Mouse (Mus musculus) spleen, adult 2 months (tissue): ENCODE results near the gene Anapc11. TPM values are rescaled to one million over a fixed set of nuclear protein-coding genes. Genes with fewer than 3 reads are reported as not detected.
A peak's percentile ranks its signal among the peaks of the same experiment; 100 is the strongest.

ENCODE experiments used
- DNase-seq, 2 experiments: peaks; one replicate each; pipeline versions ENCODE4 v3.0.0 to v3.0.0-alpha.2; 2012 to 2021; ENCODE audit warnings: low spot score in 2 of 2, low read depth in 1 of 2
- H3K27ac ChIP-seq: fragments of 200-500 bp; 2 replicates; pipeline ENCODE4 v1.5.1; 2012; ENCODE audit warnings: low read length, inconsistent platforms; ENCODE audit not compliant: insufficient read depth
- H3K27me3 ChIP-seq: fragments of 200-500 bp; 2 replicates; pipeline ENCODE4 v1.6.1; 2012; ENCODE audit warnings: mild to moderate bottlenecking, moderate library complexity, low read length, inconsistent platforms; ENCODE audit not compliant: control insufficient read depth, insufficient read depth
- H3K36me3 ChIP-seq: fragments of 200-500 bp; 2 replicates; pipeline ENCODE4 v1.6.1; 2012; ENCODE audit warnings: mild to moderate bottlenecking, low read length, inconsistent platforms; ENCODE audit not compliant: control insufficient read depth, insufficient read depth
- H3K4me1 ChIP-seq: fragments of 200-500 bp; 2 replicates; pipeline ENCODE4 v1.6.1; 2011; ENCODE audit warnings: inconsistent platforms; ENCODE audit not compliant: control insufficient read depth, insufficient read depth, insufficient read length
- H3K4me3 ChIP-seq: fragments of 200-500 bp; 2 replicates; pipeline ENCODE4 v1.5.1; 2011; ENCODE audit warnings: mild to moderate bottlenecking, inconsistent platforms; ENCODE audit not compliant: insufficient read depth, insufficient read length; ENCODE audit errors: extremely low read depth
- CTCF ChIP-seq: fragments of 200-500 bp; IDR thresholded peaks from 2 replicates; pipeline ENCODE4 v1.5.1; 2011; ENCODE audit warnings: mild to moderate bottlenecking, inconsistent platforms; ENCODE audit not compliant: insufficient read depth, insufficient read length, insufficient replicate concordance; ENCODE audit errors: extremely low read depth
- POLR2A ChIP-seq: fragments of 200-500 bp; IDR thresholded peaks from 2 replicates; pipeline ENCODE4 v1.6.1; 2011; ENCODE audit warnings: low read depth, low read length, inconsistent platforms
- WGBS: fragments of 180-500 bp; shearing (Covaris S2); methylation state at CpG from one replicate; pipeline ENCODE4 v1.1.7; 2018; 5-methylcytosine and 5-hydroxymethylcytosine counted together
- polyA plus RNA-seq: library from polyadenylated mRNA; depleted of rRNA; stranded (reverse); fragments of >200 nt; gene quantifications from 2 replicates; pipeline ENCODE4 v1.2.3, GENCODE M21; 2012

Gene Anapc11
- polyA plus RNA-seq, 1 experiment, result 80.1 TPM

GRCm38 (mm10) chr11:120583937-120584336 lies 14.3 kb upstream of the Anapc11 start:
- Histone ChIP-seq H3K4me1 (peaks cover 17% of the 10 kb centered on the region; the same call in 1 of the 2 replicates), H3K4me3 (no peak overlapping the region), H3K27me3 (no peaks in the 10 kb centered on the region), H3K27ac (no peak overlapping the region), H3K36me3 (peaks cover 14% of the 10 kb centered on the region)
- no peak for DNase-seq
- TF ChIP-seq CTCF (no peak), POLR2A (no peak)
- 95% methylated on average over 1 of the region's 1 CpGs for WGBS

DNA sequence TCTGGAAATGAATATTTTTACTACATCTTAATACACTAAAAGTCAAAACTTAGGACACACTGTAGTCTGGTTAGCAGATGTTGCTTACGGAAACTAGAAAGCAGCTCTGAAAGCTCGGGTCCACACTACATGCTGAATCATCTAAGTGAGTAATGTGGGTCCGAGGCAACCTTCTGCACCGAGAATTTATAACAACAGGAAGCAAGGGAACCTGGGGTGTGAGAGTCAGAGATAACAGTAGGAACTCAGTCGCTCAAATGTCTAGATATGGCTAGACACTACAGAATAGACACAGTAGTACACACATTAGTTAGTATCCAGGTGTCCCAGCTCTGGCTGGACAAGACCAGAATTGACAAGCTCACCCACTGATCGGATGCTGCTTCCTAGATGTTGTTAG lies 9.7 kb upstream of the Anapc11 start:
- Histone ChIP-seq H3K27me3 (no peaks in the 10 kb centered on the region), H3K27ac (no peak overlapping the region), H3K36me3 (peaks cover 17% of the 10 kb centered on the region), H3K4me3 (no peak overlapping the region), H3K4me1 (no peaks in the 10 kb centered on the region)
- no peak for TF ChIP-seq POLR2A
- TF ChIP-seq CTCF, result no peak
- WGBS, result 62% methylated on average over 6 of the region's 6 CpGs
- no peak for DNase-seq

DNA sequence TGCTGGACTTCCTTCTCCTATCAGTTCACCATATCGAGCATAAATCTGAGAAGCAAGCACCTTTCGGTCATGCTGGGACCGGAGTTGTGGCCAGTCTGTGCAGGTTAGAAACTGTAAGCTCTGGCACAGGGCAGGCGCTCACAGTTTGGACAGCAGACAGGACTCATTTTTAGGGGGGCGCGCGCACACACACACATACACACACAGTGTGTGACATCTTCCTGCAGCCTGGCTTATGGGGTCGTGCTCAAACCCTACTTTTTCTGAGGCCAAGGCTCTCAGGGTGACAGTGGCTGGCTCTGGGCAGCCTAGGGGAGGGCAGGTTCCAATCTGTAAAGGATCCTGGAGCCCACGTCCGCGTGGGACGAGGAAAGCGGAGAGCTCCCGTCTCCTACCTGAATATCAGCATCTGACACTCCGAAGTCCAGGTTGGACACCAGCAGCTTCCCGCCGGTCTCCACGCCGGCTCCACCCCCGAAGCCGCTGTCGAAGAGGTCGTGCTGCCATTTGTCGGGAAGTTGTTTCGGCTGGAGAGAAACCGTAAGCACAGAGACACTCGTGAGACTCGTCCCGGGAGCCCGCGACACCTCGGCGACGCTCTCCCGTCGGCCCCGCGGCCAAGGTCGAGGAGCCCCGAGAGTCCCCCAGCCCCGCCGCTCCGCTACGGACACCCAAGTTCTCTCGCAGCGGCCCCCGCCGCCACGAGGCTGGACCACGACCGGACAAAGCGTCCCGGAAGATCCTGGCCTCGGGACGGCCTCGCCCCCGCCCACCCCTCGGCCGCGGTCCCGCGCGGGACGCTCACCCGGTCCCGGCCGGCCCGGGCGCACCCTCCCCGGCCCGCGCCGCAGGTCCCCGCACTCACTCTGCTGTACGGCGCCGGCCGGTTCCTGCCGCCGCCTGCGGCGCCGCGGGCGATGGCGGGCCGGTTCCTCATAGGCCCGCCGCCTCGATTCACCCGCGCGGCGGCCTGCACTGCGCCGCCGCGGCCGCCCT lies 683 bp upstream of the Anapc11 start:
- Histone ChIP-seq H3K4me1 (peaks cover 17% of the 10 kb centered on the region), H3K36me3 (peaks cover 31% of the 10 kb centered on the region), H3K4me3 (peak overlapping the region; percentile 84), H3K27ac (peak overlapping the region; percentile 71), H3K27me3 (no peaks in the 10 kb centered on the region)
- no peak for DNase-seq
- 4% methylated on average over 97 of the region's 99 CpGs for WGBS
- no peak for TF ChIP-seq POLR2A
- TF ChIP-seq CTCF, result no peak

- TF ChIP-seq CTCF (no peak), POLR2A (no peak)
- Histone ChIP-seq H3K4me1 (peaks cover 17% of the 10 kb centered on the region), H3K36me3 (peaks cover 24% of the 10 kb centered on the region), H3K27ac (peak overlapping the region; percentile 84), H3K27me3 (no peaks in the 10 kb centered on the region), H3K4me3 (peak overlapping the region; percentile 84)
- DNase-seq, result no peak
- WGBS, result 53% methylated on average over 17 of the region's 17 CpGs
Measured at GRCm38 (mm10) chr11:120598990-120599549, 849 bp downstream of the Anapc11 start.

- DNase-seq, result no peak
- no peak overlapping the region for H3K4me3 ChIP-seq
- 25% methylated on average over 3 of the region's 3 CpGs for WGBS
- H3K27ac ChIP-seq, result no peak overlapping the region
- peaks cover 17% of the 10 kb centered on the region for H3K4me1 ChIP-seq
- no peaks in the 10 kb centered on the region for H3K27me3 ChIP-seq
- TF ChIP-seq POLR2A, result no peak
- TF ChIP-seq CTCF, result no peak
- H3K36me3 ChIP-seq, result peaks cover 17% of the 10 kb centered on the region
Measured at GRCm38 (mm10) chr11:120600716-120601115, 2.5 kb downstream of the Anapc11 start.

- WGBS, result 89% methylated on average over 2 of the region's 2 CpGs
- no peak overlapping the region for H3K4me3 ChIP-seq
- no peak overlapping the region for H3K27ac ChIP-seq
- DNase-seq, result no peak
- TF ChIP-seq CTCF, result no peak
- no peak for TF ChIP-seq POLR2A
- peaks cover 11% of the 10 kb centered on the region for H3K36me3 ChIP-seq
- H3K27me3 ChIP-seq, result no peaks in the 10 kb centered on the region
- H3K4me1 ChIP-seq, result peaks cover 8% of the 10 kb centered on the region
Measured at GRCm38 (mm10) chr11:120603545-120603944, 5.3 kb downstream of the Anapc11 start.

- no peak for TF ChIP-seq POLR2A
- TF ChIP-seq CTCF, result no peak
- H3K4me3 ChIP-seq, result no peak overlapping the region
- H3K27ac ChIP-seq, result no peak overlapping the region
- H3K4me1 ChIP-seq, result no peaks in the 10 kb centered on the region
- H3K36me3 ChIP-seq, result peaks cover 13% of the 10 kb centered on the region
- DNase-seq, result no peak
- 91% methylated on average over 7 of the region's 7 CpGs for WGBS
- H3K27me3 ChIP-seq, result no peaks in the 10 kb centered on the region
Measured at GRCm38 (mm10) chr11:120605667-120606066, 7.4 kb downstream of the Anapc11 start.
